Mouse (Mus musculus): ENCODE results near the gene Cxcr4.

DNA sequence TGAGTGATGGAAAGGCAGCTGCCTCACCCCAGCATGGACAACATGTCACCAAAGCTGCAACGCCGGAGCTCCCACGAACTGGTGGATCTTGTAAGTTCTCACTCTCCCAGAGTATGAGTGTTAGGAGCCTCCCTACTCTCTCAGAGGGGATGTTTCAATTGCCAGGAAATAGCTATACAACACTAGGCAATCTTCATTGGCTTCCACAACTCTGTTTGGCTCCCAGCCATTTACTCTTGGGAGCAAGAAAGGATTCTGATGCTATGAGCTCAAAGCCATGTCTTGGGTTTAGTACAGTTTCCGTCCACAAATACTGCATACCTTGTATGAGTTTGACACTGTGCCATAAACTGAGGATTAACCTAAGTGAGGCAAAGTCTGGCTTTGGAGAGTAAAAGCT lies 34.1 kb downstream of the Cxcr4 start:
- TF ChIP-seq EP300 (IDR thresholded peaks at IDR 0.05): no peak
- TF ChIP-seq CTCF (IDR thresholded peaks at IDR 0.05): no peak

All from lung, postnatal 0 days (tissue).